Mouse (Mus musculus): Measurements from ENCODE around the gene Olfr1309.
"Not testable (repeated sequence)": the region's sequence is repeated elsewhere in the genome, so short reads cannot be mapped to it uniquely, and the experiment has no call there.

Olfr1309 gene

DNA sequence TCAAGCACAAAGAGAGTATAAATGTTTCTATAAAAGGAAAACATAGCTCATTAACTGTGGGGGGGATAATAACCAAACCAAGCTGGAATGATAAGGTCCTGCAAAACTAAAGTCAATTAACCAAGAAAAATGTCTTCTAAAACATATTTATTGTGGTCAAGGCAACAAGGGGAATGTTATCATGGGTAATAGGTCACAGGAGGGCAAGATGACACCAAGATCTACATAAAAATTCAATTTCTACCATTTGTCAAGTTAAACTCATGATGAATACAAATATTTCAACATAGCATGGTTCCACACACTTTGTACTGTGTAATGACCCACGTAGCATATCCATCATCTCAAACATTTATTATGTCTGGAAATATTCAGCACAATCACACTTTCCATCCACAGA is at the start of gene Olfr1309:
Olfr1309 (minus strand) TSS at position 101 of the 400 bp plus-strand sequence.
- DNase-seq, result no peak

DNA sequence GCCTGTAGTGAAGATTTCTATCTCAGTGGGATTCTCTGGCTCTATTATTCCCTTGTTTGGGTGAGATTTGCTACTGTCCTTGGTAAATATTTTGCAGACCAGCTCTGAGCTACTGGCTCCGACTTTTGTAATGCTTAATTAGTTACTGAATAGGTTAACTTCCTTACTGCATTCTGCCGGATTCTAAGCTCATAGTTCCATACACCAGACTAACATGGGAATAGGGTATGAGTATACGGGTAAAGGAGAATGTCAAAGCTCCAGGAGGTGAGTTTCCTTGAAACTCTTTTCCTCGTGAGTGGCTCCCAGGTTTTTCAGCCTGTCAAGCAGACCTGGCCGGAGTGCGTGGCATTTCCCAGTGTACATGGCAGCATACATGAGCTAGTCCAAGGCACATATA is 36.9 kb upstream of the Olfr1309 start:
- DNase-seq, result not testable (repeated sequence)

DNA sequence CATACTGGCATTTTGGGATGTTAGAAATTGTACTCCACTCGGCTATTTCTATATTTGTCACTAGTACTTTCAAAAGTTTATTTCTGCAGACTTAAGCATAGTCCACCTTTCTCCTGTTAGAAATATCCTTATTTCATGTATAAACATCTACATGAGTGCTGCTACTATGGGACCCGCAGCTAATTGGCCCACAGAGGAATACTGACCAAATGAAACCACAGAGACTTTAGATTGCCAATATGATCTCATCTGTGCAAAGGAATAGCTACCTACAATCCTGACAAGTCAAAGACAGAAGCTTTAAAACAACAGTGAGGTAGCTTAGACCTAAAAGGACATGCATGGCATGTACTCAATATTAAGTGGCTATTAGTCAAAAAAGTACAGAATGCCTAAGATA is 34.2 kb upstream of the Olfr1309 start, which contains the start of gene Olfr1311:
Olfr1311 (minus strand) TSS at position 101 of the 400 bp plus-strand sequence.
- no peak for DNase-seq

DNA sequence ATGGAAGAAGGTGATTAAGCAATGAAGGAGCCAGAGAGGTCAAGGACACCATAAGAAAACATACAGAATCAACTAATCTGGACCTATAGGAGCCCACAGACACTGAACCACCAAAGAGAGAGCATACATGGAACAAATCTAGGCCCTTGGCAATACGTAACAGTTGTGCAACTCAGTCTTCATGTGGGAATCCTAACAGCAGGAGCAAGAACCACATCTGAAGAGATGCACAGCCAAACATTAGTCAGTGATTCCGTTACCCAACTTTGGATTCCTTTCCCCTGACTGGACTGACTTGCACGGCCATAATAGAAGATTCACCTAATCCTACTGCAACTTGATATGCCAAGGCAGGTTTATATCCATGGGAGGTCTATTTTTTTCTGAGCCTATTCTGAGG is 24.8 kb upstream of the Olfr1309 start:
- DNase-seq, result no peak

DNA sequence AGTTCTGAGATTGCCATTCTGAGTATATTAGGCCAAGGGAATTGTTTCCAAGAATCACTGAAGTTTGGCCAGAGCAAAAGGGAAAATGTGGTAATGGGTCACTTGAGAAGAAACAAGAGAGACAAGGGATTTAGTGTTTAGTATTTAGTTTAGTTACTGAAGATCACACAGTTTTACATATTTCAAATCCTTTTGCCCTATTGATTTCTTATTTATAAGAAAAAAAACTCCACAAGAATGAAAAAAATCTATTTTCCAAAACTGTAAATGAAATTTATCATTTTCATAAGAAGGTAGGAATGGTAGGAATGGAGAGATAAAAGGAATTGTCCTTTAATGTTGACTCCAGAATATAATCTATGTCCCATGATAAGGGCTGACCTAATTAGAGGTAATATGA is 22.5 kb upstream of the Olfr1309 start, which contains the start of gene Olfr1310:
Olfr1310 (minus strand) TSS at position 101 of the 400 bp plus-strand sequence.
- DNase-seq, result no peak

DNA sequence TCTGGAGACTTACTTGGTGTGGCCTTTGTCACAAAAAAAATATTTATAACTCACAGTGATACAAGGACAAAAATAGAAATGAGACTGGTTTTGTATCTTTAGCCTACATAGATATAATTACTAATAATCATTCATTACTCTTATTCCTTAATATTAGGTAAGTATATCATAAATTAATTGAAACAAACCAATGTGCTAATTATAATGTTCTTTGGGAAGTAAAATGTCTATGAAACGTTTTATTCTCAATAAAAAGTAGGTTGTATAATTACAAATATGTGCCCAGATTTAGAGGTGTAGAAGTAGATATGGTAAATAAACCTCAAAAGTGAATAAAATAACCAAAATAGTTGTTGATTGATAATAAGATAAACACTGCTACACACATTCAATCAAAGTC is 25.2 kb downstream of the Olfr1309 start, which contains the start of gene Olfr1308:
Olfr1308 (minus strand) TSS at position 101 of the 400 bp plus-strand sequence.
- DNase-seq, result no peak

DNA sequence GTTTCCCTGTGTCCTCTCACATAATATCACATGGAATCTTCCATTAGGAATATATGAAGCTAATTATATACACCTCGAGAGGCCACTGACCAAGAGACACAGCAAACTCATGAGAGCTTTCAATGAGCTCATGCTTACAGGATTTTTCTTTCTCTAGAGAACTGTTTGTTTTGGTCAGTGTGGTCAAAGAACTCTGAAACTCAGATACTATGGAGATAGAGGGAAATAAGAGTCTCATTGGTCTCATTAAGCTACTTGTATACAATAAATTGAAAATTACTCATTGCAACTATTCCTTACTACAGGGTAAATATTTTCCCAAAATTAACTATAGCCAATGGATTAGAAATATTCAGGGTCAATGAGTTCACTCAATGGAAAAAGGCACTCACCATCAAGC is 40.7 kb downstream of the Olfr1309 start, which contains the start of gene Olfr1307:
Olfr1307 (minus strand) TSS at position 101 of the 400 bp plus-strand sequence.
- no peak for DNase-seq

Data from cerebellum, postnatal 25 days (tissue).